In genomic region chr13:49142396-49142795, GRCm38 (mm10) we compare ENCODE assay signal across 25 mouse cellular contexts. TPM values are rescaled to one million over a fixed set of nuclear protein-coding genes. Genes with fewer than 3 reads are reported as not detected.
DNase-seq lines count a peak whose midpoint lies in the region; TF ChIP-seq lines count a peak whose summit lies in the region.
"Had no signal": no experiment of that assay in that cellular context is flagged by ENCODE, and none has a peak within 500 bp of the region (broad histone marks: within the 10 kb centered on the region; RNA-seq: fewer than 3 reads in every experiment).

No protein-coding gene starts in this region.

- H3K4me3 ChIP-seq in left cerebral cortex, adult 2 months = no peak overlapping the region
- H3K4me3 ChIP-seq: embryonic facial prominence, embryonic 10.5 days; embryonic facial prominence, embryonic 13.5 days; erythroblast, embryonic 14.5 days; forebrain, embryonic 12.5 days; forebrain, embryonic 15.5 days; heart, embryonic 15.5 days had no signal

- intact Hi-C loops in gastrocnemius, postnatal 36 days (cut with DNase I) = no loop called here
- intact Hi-C loops in heart, postnatal 10 days (cut with DNase I) = no loop called here
- intact Hi-C loops in left cerebral cortex, adult 2 months (cut with DNase I) = no loop called here

- DNase-seq in gastrocnemius, adult 18-20 months (ENCODE audit: low spot score) = peak; percentile 63
- DNase-seq in gastrocnemius, postnatal 36 days = no peak
- DNase-seq in heart, adult 11 months = peak; percentile 92
- DNase-seq in heart, postnatal 10 days = no peak
- DNase-seq in left cerebral cortex, adult 2 months (ENCODE audit: extremely low spot score in 1 of 2, low spot score in 2 of 2) = no peak
- DNase-seq in left cerebral cortex, adult 18-20 months (ENCODE audit: low spot score in 2 of 2) = no peak
- DNase-seq in right cerebral cortex, adult 2 months (ENCODE audit: low spot score in 2 of 2) = no peak
- DNase-seq: adrenal gland, adult 2 months; adrenal gland, postnatal 14 days; cerebellum, adult 11 months; cerebellum, adult 8-10 months; cerebellum, postnatal 25 days; embryo, embryonic 11 days; heart, postnatal 14 days; heart, postnatal 4 days; kidney, adult 18-20 months had no signal

- no peak for TF ChIP-seq CTCF in left cerebral cortex, adult 2 months (IDR thresholded peaks at IDR 0.05)

- H3K27ac ChIP-seq in left cerebral cortex, adult 2 months = peak overlapping the region; percentile 32; the same call in 1 of the 2 replicates
- H3K27ac ChIP-seq: embryonic facial prominence, embryonic 10.5 days; embryonic facial prominence, embryonic 13.5 days; forebrain, embryonic 12.5 days; forebrain, embryonic 15.5 days; heart, embryonic 15.5 days; hindbrain, embryonic 14.5 days; hindbrain, postnatal 0 days had no signal

RNA-seq across cellular contexts. Expression of gene Wnk2, which starts 5.4 kb away (rescaled TPM):
- total RNA-seq in gastrocnemius, adult 18-20 months (2021) = 10 to 100 TPM; 63.4 to 85.0 TPM
- total RNA-seq in gastrocnemius, postnatal 36 days (2021) = 10 to 100 TPM; 58.9 to 71.9 TPM
- total RNA-seq in heart, postnatal 10 days (2021) = 10 to 100 TPM; 26.9 to 27.6 TPM
- total RNA-seq in left cerebral cortex, adult 2 months (2021) = 100 to 1,000 TPM; 129 to 145 TPM
- 100 to 1,000 TPM; 117 to 130 TPM for total RNA-seq in left cerebral cortex, adult 18-20 months (2021)
- total RNA-seq: MEL had no signal

RNA-seq across cellular contexts. Expression of gene Ninj1, which starts 44.9 kb away (rescaled TPM):
- total RNA-seq in gastrocnemius, adult 18-20 months (2021) = 10 to 100 TPM; 17.3 to 23.8 TPM
- total RNA-seq in gastrocnemius, postnatal 36 days (2021) = 10 to 100 TPM; 15.1 to 15.7 TPM
- 10 to 100 TPM; 45.2 to 88.0 TPM for total RNA-seq in heart, postnatal 10 days (2021)
- 10 to 100 TPM; 17.8 to 19.7 TPM for total RNA-seq in left cerebral cortex, adult 2 months (2021)
- 10 to 100 TPM; 19.1 to 20.7 TPM for total RNA-seq in left cerebral cortex, adult 18-20 months (2021)

Comparison
In these comparisons a context has a peak if more than half of its experiments do, and no peak if none do; other contexts are left out.
1. DNase-seq: peak in gastrocnemius, adult 18-20 months (single experiment) and heart, adult 11 months (single experiment); none in gastrocnemius, postnatal 36 days (0 of 2), heart, postnatal 10 days (0 of 2), left cerebral cortex, adult 2 months (0 of 2), left cerebral cortex, adult 18-20 months (0 of 2) and right cerebral cortex, adult 2 months (0 of 2).